Mouse (Mus musculus): Measurements from ENCODE around the gene Inhbc.

DNA sequence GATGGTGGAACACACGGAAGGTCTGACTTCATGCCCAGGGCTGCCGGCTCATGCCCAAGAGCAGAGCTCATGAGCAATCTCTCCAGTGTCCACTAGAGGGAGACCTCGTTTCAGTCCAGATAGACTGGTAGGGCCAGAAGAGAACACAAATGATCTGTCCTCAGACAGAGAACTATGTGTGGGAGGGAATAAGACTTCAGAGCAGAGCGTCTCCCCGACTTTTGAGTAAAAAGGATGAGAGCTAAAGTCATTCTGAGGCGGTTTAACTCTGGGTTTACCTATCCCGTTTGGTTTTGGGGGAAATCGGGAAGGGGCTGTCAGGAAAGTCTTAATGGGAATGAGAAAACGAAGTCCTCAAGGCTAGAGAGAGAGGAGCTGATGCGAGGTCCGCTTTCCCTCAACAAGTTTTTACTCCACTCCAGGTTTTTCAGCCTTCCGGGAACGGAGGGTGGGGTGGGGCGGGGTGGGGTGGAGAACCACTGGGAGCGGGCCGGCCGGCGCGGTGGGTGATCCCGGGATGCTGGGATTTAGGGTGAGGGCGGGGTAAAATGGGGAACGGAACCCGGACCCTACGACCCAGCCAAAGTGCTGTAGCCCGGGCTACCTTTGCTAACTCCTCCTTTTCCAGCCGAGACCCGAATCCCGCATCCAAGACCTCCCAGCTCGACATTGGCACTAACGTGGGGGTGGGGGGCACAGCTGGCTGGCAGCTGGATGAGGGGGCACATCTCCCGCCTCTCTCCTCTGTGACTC lies 31.1 kb downstream of the Inhbc start:
- TF ChIP-seq EP300 (IDR thresholded peaks at IDR 0.05; ENCODE audit: low read depth in 1 of 2, low read length in 2 of 2) (no peak), CTCF (IDR thresholded peaks at IDR 0.05 in 2 of 3, conservative IDR thresholded peaks at IDR 0.05 in 1 of 3; ENCODE audit: control insufficient read depth in 1 of 3, insufficient read depth in 1 of 3, low read depth in 2 of 3, low read length in 3 of 3, poor library complexity in 1 of 3, severe bottlenecking in 1 of 3) (peak; percentile 81 to 93 (median 92)), POLR2A (IDR thresholded peaks at IDR 0.05; ENCODE audit: control insufficient read depth in 1 of 2, insufficient read depth in 1 of 2, low read depth in 1 of 2, low read length in 2 of 2, poor library complexity in 1 of 2) (no peak), MAX (IDR thresholded peaks at IDR 0.05; ENCODE audit: low read length) (0 out of 2 replicates have a peak, but pooled peaks have one; percentile 34), MYB (IDR thresholded peaks at IDR 0.05; ENCODE audit: low read depth, low read length) (no peak), USF1 (IDR thresholded peaks at IDR 0.05; ENCODE audit: low read depth, low read length) (0 out of 2 replicates have a peak, but pooled peaks have one; percentile 18), TAL1 (IDR thresholded peaks at IDR 0.05; ENCODE audit: low read length) (no peak)
